Mouse (Mus musculus) retina, adult 2 months (tissue): ENCODE results near the gene Snap25.

Experiments used
- DNase-seq: peaks from one replicate; pipeline ENCODE4 v3.0.0-alpha.2; 2012; ENCODE audit warnings: low read depth, low spot score

Gene Snap25

DNA sequence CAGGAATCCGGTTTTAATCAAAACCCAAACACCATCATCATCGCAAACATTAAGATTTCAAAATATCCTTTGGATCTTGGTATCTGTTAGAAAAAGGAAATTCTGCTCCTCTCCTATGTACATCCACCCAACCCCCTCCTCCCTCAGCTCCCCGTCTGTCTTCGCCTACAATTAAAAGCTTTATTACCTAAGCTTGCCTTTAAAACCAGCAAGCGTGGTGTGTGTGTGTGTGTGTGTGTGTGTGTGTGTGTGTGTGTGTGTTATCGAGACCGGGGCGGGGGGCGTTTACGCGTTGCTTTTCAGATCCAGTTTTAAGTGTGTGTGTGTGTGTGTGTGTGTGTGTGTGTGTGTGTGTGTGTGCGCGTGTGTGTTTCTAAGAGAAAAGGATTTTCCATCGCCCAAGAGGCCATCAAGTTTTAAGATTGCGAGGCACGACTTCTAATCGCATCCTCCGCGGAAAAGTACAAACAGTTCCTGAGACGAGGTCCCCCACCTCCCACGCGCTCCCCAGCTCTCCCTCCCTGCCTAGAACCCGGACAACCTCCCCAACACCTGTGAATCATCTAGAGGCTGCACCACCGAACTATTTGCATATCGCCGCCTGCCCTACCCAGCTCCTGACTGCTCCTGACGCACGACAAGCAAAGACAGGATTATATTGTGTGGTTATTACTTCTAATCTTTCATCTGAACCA lies 1.4 kb upstream of the Snap25 start:
- DNase-seq: peak; percentile 45

DNA sequence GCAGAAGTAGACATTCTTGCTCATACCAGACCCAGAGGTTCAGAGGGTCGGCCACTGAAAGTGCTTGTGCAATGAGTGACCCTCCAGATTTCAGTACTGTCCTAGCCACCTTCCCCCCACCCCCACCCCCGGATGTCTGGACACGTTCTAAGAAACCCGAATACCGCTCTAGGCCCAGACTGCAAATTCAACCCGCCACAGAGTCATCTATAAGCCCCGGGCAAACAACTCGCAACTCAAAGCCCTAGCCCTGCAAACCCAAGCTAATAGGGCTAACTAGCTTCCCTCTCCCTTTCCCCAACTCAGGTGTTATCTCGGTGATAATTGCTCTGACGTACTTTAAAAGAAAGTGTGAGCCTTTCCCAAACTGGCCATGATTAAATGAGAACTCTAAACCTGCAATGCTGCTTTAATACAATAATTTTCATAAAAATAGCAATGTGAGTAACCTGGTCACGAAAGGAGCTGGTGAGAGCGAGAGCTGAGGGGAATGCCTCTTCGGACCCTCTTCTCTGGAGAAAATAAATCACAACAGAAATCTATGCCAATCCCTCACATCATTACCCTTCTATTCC lies 725 bp upstream of the Snap25 start:
- DNase-seq: no peak

DNA sequence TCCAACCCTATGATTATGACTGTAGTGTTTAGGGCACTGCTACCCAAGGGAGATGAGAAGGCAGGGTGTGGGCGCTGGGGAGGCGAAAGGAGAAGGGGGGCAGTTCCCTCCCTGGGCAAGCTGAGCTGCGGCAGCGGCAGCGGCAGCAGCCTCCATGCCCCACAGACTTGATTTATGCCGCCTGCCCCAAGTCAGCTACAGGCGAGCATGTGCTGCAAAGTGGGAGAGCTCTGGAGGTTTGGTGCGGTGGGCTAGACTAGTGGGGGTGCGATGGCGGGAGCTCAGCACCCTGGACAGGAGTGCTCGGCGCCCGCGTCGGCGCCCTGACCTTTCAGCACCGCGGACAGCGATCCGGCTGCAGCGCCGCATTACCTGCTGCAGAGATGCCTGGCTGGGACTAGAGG lies 757 bp downstream of the Snap25 start:
- DNase-seq: no peak

DNA sequence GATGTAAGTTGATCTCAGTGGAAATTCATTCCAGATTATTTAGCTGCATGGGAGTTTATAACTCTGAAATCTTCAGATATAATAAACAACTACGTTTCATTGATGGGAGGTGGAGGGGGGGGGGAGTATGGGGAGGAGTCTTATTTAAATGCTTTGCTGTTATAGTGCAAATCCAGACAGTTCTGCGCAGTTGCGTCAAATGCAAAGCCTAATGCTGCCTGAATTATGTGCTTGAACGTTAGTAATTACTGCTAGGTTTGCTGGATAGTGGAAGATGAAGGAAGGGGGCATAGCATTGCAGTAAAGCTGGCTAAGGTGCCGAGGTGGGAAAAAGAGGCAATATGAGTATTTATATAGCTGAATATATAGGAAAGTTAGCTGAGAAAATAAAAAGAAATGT lies 2.3 kb downstream of the Snap25 start:
- DNase-seq: no peak

DNA sequence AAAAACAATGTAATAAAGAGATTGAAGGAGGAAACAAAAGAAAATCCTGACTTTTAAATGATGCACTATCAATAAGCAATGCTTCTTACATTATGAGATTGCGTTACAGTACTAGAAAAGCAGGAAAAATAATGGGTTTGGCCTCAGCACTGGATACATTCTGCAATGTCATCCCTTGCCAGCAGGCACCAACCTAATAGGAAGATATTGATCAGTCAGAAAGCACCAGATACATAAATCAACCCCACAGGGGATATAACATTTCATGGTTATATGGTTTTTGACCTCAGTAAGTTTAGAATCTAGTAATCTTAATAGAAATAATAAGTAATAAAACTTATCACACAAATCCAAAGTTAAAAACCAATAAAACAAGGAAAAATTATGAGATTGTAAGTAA lies 3.1 kb downstream of the Snap25 start:
- DNase-seq: no peak

DNA sequence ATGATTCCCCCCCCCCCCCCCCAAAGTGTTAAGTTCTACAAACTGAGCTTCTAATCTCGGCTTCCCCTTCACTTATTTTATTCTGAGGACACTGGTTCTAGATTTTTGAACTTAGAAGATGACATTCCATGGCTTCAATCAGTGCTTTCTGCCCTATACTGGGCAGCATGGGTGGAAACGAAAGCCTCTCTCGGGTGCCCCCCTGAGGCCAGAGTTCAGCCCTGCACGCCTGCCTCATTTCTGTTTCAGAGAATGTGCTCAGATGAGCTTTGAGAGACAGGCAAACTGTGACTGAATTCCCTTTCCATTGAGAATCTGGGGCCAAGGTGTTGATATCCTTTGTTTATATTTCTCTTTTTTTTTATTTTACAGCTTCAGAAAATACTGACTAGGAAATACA lies 7.0 kb downstream of the Snap25 start:
- no peak for DNase-seq

DNA sequence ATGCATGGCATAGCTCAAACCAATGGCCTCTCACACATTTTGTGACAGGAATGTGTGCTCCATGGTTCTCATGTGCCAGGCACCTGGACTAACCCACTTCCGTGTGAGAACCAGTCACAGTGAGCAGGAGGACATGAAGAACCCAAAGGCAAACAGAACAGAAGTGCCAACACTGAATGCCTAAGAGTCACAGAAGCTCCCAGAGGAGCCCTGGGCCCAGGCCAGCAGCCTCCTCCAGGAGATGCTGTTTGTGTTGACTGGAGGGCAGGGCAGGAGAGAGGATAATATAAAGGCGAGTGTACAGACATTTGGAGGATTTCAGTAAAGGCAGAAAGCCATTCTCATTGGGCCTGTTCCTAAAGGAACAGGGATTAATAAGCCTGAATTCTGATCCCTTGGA lies 25.0 kb downstream of the Snap25 start:
- no peak for DNase-seq

DNA sequence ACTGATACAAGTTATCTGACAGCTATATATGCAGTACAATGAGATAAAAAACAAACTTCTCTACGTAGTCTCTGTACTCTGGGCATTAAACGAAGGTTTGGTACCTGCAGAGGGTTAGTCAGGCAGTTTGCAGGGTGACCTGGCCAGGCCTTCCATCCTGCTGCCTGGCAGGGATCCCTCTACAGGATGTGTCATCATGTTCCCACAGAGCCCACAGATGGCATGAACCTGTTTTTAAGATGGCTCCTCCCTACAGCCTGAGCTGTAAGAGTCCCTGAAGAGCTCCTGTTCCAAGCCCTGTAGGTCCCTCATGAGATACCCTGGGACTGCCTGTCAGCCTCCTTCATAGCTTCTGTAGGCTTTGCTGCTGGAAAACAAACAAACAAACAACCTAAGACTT lies 29.0 kb downstream of the Snap25 start:
- no peak for DNase-seq

DNA sequence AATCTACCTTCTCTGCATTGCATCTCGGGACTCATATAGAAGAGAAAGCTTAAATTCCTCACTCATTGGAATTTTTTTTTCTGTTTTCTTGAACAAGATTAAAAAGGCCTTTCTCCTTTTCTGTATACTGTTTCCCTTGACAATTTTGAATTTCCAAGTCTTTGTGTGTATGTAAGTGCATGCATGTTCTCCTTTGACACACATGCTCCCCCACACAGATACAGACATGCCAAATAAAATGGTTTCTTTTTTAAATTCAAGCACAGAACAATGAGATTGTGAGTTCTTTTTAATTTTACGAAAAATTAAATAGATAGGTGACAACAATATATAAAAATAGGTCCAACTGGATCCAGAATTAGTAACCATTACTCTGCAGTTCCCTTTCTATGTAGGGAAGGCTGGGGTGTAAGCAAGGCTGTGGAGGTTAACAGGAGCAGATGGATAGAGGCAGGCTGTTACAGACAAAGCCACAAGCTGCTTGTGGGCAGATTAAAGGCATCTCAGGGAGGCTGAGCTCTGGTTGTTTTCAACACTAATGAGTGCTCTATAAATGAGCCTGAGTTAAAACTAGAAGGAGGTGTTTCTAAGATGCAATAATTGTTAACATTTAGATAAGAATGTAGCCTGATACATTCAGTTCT lies 31.6 kb downstream of the Snap25 start:
- DNase-seq: peak; percentile 54

DNA sequence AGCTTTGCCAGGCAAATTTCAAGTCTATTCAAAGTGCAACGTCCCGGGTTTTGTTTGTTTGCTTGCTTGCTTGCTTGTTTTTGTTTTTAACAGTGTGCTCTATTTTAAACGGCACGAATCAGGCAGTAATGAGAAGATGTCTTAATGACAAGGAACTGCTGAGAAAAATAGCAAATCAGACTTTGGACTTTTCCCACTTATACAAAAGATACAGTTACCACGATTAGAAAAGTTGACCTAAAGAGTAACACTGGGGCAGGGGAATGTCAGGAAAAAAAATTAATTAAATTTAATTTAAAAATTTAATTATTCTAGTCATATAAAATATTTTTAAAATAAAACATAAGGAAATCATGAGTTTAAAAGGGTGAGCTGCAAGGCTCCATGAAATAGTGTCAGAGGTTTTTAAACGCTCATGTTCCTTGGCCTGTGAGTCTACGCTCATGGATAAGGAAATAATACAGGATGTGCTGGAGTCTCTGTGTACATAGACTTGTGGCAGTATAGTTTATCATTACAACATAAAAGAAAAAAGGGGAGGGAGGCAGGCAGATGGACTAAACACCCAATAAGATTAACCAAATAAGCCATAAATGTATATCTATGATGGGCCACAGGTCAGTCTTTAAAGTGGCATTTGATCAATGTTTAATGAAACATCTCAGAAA lies 32.2 kb downstream of the Snap25 start:
- no peak for DNase-seq

DNA sequence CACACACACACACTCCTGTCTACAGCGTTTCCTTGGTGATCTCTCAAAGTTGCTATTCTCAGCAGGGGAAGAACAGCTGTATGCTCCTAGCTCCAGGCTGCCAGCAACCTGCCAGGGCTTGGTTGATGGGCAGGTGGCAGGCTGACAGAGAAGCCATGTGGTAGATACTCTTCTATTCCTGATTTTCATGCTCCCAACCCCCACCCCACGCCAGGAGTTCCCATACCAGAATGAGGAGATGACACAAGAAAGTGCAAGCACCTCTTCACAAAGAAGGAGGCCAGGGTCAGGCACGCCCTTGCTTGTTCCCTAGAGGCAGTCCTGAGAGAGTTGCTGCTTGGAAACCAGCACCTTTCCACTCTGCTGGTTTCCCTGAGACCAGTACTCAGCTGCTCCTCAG lies 40.4 kb downstream of the Snap25 start:
- no peak for DNase-seq

DNA sequence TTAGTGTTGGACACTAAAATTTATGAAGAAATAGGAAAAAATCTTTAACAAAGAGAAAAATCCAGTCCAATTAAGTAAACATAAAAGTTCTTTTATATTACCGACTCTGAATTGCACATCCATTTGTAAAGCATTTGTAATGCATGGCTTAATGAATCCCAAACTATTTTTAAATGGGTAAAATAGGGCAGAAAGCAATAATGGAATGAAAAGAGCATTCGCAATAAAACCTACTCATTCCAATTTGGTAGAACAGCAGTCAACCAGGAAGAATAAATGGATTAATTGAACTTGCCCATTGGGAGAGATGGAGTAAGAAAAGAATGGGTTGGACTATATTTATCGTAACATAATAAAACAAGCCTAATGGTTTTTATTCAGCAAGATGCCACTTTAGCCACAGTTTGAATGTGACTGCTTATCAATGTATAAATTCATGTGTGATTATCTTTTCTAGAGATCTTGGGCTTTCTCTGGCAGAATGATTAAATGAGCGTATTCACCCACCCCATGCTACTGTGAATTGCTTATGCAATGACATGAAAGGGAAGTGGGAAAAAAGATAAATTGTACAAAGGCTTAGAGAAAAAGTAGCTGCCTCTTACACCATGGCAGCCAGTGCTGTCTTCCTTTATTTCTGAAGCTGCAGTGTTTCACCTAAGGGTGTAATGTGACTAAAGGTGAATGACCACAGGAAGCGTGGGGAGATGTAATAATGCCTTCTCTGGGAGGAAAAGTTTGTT lies 45.7 kb downstream of the Snap25 start:
- no peak for DNase-seq

DNA sequence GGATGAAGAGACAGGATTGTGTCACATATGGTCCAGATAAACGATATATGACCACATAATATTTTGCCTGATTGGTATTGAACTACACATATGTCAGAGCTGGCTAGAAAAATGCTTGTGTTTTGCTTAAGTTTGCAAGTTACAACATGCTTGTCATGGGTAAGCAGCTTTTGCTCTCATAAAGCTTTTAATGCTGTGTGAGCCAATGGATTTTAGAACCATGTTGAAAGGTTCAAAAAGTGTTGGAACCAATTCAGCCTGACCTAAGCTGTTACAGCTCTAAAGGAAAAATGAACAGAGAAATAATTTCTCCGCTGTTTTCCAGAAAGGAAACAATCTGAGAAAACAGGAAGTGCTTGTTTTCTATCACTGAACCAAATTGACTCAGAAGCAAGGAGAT lies 64.9 kb downstream of the Snap25 start:
- DNase-seq: no peak

DNA sequence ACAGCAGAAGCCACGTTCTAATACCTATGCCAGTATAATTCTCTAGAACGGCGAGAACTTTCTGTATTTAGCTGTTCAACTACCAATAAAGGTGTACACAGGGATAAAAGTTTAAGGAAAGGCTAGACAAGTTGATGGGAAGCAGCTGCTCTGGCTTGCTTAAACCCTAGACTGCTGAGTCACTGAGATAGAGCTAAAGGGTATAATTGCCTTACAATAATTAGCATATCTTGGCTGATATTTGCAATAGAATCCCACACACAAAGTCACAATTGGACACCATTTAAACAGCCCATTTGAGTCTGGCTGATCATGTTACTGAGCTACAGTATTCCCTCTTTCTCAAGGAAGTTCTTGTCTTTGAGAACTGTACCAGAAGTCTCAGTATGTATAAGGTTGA lies 65.4 kb downstream of the Snap25 start:
- no peak for DNase-seq

DNA sequence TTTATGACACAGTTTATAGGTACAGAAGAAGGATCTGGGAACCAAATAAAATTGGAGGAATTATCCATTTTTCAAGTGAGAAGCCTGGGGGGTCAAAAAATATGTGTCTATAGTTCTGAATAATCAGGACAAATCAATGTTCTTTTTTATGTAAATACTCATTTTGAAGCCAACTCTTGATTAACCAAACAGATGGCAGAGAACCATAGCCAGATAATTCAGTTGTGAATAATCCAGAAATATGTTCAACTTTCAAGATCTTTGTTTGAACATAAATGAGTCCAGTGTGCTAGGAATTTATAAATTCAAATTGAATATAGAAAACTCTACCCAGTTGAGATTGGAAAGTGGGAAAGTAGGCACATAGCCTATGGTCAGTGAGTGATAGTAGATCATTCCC lies 67.0 kb downstream of the Snap25 start:
- DNase-seq: no peak

DNA sequence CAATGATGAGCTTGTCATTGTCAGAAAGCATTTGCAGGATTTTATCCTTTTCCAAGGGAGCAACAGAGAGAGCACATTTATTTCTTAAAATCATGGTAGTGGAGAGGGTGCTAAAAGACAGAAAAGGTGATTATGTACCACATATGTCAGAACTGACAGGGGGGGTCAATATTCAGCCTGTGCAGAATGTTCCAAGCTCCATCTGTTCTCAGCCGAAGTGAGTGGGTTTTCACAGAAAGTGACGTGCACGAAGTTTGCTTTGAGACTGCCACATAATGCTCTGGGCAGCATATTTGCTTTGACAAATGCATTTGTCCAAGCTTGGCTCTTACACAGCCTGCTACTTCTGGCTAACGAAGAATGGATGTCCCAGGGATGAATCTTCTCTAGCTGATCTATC lies 71.1 kb downstream of the Snap25 start:
- no peak for DNase-seq

DNA sequence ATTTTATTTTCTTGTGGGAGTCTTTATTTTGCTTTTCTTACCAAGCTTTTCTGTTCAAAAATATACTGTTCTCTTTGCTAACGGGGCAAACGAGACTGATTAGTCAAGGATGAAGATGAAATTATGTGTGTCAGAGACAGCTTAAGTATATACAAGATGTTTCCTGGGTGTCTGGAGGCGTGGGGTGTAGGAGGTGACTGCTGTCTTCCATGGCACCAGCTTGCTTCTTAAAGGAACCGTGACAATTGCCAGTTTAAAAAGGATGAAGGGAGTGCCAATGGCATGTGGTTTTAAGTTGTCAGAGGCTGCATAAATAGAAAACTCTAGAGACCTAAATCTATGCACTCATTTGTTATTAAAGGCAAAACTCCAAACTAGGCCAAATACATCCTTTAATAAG lies 75.1 kb downstream of the Snap25 start:
- DNase-seq: no peak

DNA sequence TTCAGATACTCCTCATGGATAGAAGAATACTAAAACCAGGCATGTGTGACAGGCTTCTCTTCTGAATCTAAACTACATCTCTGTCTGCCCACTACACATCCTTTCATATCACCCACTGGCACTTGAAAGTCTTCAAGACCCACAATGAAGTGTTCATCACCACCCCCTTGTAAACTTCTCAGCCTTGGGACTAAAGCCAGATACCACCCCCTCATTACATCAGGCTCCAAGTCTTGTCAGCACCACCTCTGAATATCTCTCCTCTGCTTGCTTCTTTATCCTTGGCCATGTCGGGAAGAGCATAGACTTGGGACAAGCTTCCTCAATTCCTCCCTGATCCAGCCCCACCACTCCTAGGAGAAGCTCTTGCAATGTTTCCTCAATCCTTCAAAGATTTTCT lies 83.3 kb downstream of the Snap25 start:
- DNase-seq: no peak

DNA sequence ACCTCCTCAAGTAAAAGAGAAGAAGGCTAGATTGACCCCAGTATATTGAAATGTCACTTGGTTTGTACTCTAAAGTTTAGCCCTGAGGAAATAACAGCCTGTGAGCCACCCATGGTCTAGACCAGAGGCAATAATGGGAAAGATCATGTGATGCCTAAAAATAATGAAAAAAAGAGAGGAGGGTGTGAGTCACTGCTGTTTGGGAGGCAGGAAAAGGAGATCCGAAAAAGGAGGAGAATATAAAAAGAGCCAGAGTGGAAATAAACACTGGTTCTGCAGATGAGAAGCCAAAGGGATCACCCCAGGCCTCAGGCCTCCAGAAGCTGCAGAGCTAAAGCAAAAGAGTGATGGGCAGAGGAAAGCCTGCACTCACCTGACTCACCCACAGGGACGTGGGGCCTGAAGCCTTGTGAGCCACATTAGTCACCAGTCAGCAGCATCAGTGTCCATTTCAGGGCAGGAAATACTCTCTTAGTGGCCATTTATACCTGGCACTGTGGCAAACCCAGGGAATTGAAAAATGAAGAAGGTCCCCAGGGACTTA lies 85.7 kb downstream of the Snap25 start:
- DNase-seq: no peak

DNA sequence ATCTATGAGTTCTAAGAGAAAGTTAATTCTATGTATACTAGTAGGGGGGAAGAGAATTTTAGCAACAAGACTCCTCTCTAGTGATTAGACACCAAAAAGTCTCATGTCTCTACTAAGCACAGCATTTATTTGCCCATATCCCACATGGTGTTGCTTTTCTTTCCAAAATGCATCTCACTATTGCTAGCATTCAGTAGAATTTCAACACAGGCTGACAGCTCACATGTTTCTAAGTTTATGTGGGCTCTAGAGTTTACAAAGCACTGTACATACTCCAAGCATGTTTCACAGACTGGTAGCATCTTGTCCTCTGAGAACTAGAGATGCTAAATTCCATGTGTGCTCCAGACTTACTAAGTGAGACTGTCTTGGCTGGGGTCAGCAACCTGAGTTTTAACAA lies 87.8 kb downstream of the Snap25 start:
- no peak for DNase-seq

DNA sequence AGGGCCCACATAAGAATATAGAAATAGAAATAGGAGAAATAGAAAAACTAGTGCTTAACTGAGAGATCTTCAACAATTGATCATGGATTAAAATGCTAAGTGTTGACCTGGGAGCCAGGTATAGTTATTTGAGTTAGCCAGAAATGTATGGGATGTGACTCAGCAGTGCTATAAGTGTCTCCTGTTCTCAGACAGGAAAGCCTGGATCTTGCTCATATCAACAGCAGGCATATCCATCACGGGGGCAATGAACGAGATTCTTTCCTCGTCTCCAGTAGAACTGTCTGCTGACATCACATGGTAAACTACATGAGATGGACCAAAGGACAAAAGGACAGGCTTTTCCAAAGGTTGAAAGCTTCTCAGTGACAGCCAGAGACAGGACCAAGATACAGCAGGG lies 88.8 kb downstream of the Snap25 start:
- DNase-seq: no peak

DNA sequence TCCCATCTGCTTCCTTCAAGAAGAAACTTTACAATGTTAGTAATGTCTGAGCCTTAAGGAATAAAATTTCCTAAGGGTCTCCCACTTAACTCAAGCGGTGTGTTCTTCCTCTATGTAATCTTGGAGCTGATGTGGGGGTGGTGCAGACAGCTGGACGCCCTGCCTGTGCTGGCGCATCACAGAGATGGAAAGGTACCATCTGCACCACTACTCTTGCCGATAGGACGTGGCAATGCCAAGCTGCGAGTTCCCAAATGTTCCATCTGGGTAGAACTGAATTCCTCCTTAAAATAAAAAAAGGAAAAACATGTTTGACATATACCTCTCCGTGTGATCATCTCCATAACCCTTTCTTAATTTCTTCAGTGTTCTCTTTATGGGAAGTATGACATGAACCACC lies 89.9 kb downstream of the Snap25 start:
- DNase-seq: no peak
